Mouse (Mus musculus) left cerebral cortex, postnatal 25 days (tissue): Measurements from ENCODE around the gene Ppp2r3a. TPM values are rescaled to one million over a fixed set of nuclear protein-coding genes. Genes with fewer than 3 reads are reported as not detected.
A peak's percentile ranks its signal among the peaks of the same experiment; 100 is the strongest.

ENCODE experiments used
- DNase-seq, 2 experiments: peaks; one replicate each; pipeline ENCODE4 v3.0.0; 2022; ENCODE audit warnings: low spot score in 2 of 2, mixed read lengths in 1 of 2
- intact Hi-C: fragments of 180-260 bp; cut with DNase I; formaldehyde crosslinking; loops from one replicate; pipeline ENCODE4 v1.15.1; 2025
- total RNA-seq, 2 experiments: library from RNA; stranded (reverse); gene quantifications; 2 replicates each; pipeline ENCODE4 v1.2.3; 2021

The Ppp2r3a gene
- total RNA-seq, 2 experiments from 2014 or later, result 17.4 to 19.5 TPM

GRCm38 (mm10) chr9:101261443-101261842, 9.8 kb upstream of the Ppp2r3a start:
- intact Hi-C loops, result no loop called here
- DNase-seq, result no peak

- intact Hi-C loops, result loop anchor here (5.0 to 10.0 kb wide), 3 partner anchors 71 to 1099 kb away; partner anchors contain the start of genes Ephb1 and Msl2
- no peak for DNase-seq
These were observed 1.5 kb upstream of the Ppp2r3a start for GRCm38 (mm10) chr9:101253136-101253535.

- intact Hi-C loops, result loop anchor here (5.0 to 10.0 kb wide), 3 partner anchors 70 to 1100 kb away; partner anchors contain the start of genes Ephb1 and Msl2
- no peak for DNase-seq
These were observed 946 bp upstream of the Ppp2r3a start for GRCm38 (mm10) chr9:101252541-101252940.

GRCm38 (mm10) chr9:101250981-101251643, 483 bp downstream of the Ppp2r3a start:
- intact Hi-C loops, result loop anchor here (5.0 to 10.0 kb wide), 3 partner anchors 69 to 1101 kb away; partner anchors contain the start of genes Ephb1 and Msl2

GRCm38 (mm10) chr9:101250486-101250885, 1.1 kb downstream of the Ppp2r3a start:
- intact Hi-C loops, result loop anchor here (5.0 to 10.0 kb wide), 3 partner anchors 68 to 1102 kb away; partner anchors contain the start of genes Ephb1 and Msl2
- peak in 1 of 2 experiments; percentile 22 for DNase-seq

More at GRCm38 (mm10) chr9:101250981-101251643, 483 bp downstream of the Ppp2r3a start:
- DNase-seq, result peak; percentile 45 to 49

- no peak for DNase-seq
- intact Hi-C loops, result loop anchor here (5.0 to 10.0 kb wide), 3 partner anchors 67 to 1103 kb away; partner anchors contain the start of genes Ephb1 and Msl2
These were observed 2.0 kb downstream of the Ppp2r3a start for GRCm38 (mm10) chr9:101249626-101250025.

- DNase-seq, result peak in 1 of 2 experiments; percentile 38
- intact Hi-C loops, result no loop called here
These were observed 4.1 kb downstream of the Ppp2r3a start for GRCm38 (mm10) chr9:101247541-101247940.

- intact Hi-C loops, result no loop called here
- no peak for DNase-seq
These were observed 6.1 kb downstream of the Ppp2r3a start for GRCm38 (mm10) chr9:101245493-101245892.

- intact Hi-C loops, result no loop called here
These were observed 7.9 kb downstream of the Ppp2r3a start for GRCm38 (mm10) chr9:101243711-101244110.

GRCm38 (mm10) chr9:101240161-101240560, 11.4 kb downstream of the Ppp2r3a start:
- DNase-seq, result no peak
- intact Hi-C loops, result no loop called here

More at GRCm38 (mm10) chr9:101243711-101244110, 7.9 kb downstream of the Ppp2r3a start:
- no peak for DNase-seq

- no peak for DNase-seq
- intact Hi-C loops, result no loop called here
These were observed 15.8 kb downstream of the Ppp2r3a start for GRCm38 (mm10) chr9:101235786-101236185.

GRCm38 (mm10) chr9:101232034-101232433, 19.6 kb downstream of the Ppp2r3a start:
- intact Hi-C loops, result no loop called here
- no peak for DNase-seq

- intact Hi-C loops, result no loop called here
- DNase-seq, result no peak
These were observed 21.6 kb downstream of the Ppp2r3a start for GRCm38 (mm10) chr9:101230028-101230427.

GRCm38 (mm10) chr9:101228892-101229291, 22.7 kb downstream of the Ppp2r3a start:
- intact Hi-C loops, result no loop called here
- no peak for DNase-seq

- intact Hi-C loops, result no loop called here
- no peak for DNase-seq
These were observed 43.6 kb downstream of the Ppp2r3a start for GRCm38 (mm10) chr9:101207984-101208383.

- no peak for DNase-seq
- intact Hi-C loops, result no loop called here
These were observed 45.1 kb downstream of the Ppp2r3a start for GRCm38 (mm10) chr9:101206516-101206915.

- DNase-seq, result no peak
These were observed 46.4 kb downstream of the Ppp2r3a start for GRCm38 (mm10) chr9:101205216-101205615.

GRCm38 (mm10) chr9:101204059-101204458, 47.5 kb downstream of the Ppp2r3a start:
- intact Hi-C loops, result no loop called here
- no peak for DNase-seq

More at GRCm38 (mm10) chr9:101205216-101205615, 46.4 kb downstream of the Ppp2r3a start:
- intact Hi-C loops, result no loop called here

- no peak for DNase-seq
- intact Hi-C loops, result no loop called here
These were observed 51.0 kb downstream of the Ppp2r3a start for GRCm38 (mm10) chr9:101200627-101201026.

GRCm38 (mm10) chr9:101198804-101199203, 52.8 kb downstream of the Ppp2r3a start:
- intact Hi-C loops, result no loop called here

GRCm38 (mm10) chr9:101198261-101198660, 53.3 kb downstream of the Ppp2r3a start:
- DNase-seq, result no peak
- intact Hi-C loops, result no loop called here

More at GRCm38 (mm10) chr9:101198804-101199203, 52.8 kb downstream of the Ppp2r3a start:
- DNase-seq, result no peak
